Mouse (Mus musculus) forebrain, embryonic 12.5 days (tissue): ENCODE results near the gene Hbb-bh1. TPM values are rescaled to one million over a fixed set of nuclear protein-coding genes. Genes with fewer than 3 reads are reported as not detected.
"Not testable (repeated sequence)": the region's sequence is repeated elsewhere in the genome, so short reads cannot be mapped to it uniquely, and the experiment has no call there.

Experiments
- ATAC-seq: fragments of 200-750 bp; cut with Nextera tagmentation; 2 replicates; pipeline ENCODE4 v1.8.0; 2017; ENCODE audit warnings: moderate TSS enrichment; ENCODE audit not compliant: low FRiP score
- H3K27ac ChIP-seq: fragments of 300-500 bp; sonication (generic); 2 replicates; pipeline ENCODE4 v1.5.1; 2016; ENCODE audit warnings: mild to moderate bottlenecking
- H3K27me3 ChIP-seq: fragments of 300-500 bp; sonication (generic); 2 replicates; pipeline ENCODE4 v1.6.1; 2016; ENCODE audit warnings: mild to moderate bottlenecking
- H3K36me3 ChIP-seq: fragments of 300-500 bp; sonication (generic); replicated peaks from 2 replicates; pipeline ENCODE4 v1.6.1; 2016; ENCODE audit warnings: mild to moderate bottlenecking
- H3K4me1 ChIP-seq: fragments of 300-500 bp; sonication (generic); 2 replicates; pipeline ENCODE4 v1.6.1; 2016
- H3K4me2 ChIP-seq: fragments of 300-500 bp; sonication (generic); 2 replicates; pipeline ENCODE4 v1.6.1; 2016; ENCODE audit warnings: mild to moderate bottlenecking, moderate library complexity
- H3K4me3 ChIP-seq: fragments of 300-500 bp; sonication (generic); replicated peaks from 2 replicates; pipeline ENCODE4 v1.5.1; 2016; ENCODE audit warnings: mild to moderate bottlenecking
- H3K9ac ChIP-seq: fragments of 300-500 bp; sonication (generic); 2 replicates; pipeline ENCODE4 v1.6.1; 2016; ENCODE audit warnings: mild to moderate bottlenecking
- H3K9me3 ChIP-seq: fragments of 300-500 bp; sonication (generic); 2 replicates; pipeline ENCODE4 v1.6.1; 2016
- WGBS: fragments of 180-500 bp; shearing (Covaris S2); methylation state at CpG from one replicate; pipeline ENCODE4 v1.1.7; 2016; 5-methylcytosine and 5-hydroxymethylcytosine counted together
- polyA plus RNA-seq: library from polyadenylated mRNA; unstranded; fragments of >200 nt; fragmentation: Nextera tagmentation; extraction: Ambion mirVana; gene quantifications from 2 replicates; pipeline ENCODE4 v1.2.1, GENCODE M21; 2016

The Hbb-bh1 gene
- polyA plus RNA-seq, 1 experiment from 2014 or later, result 624 TPM

GRCm38 (mm10) chr7:103840268-103840667 is 2.7 kb downstream of the Hbb-bh1 start, which contains the start of gene Hbb-bh2:
Gene Hbb-bh2 (minus strand): TSS chr7:103840520.
- Histone ChIP-seq H3K27me3 (no peaks in the 10 kb centered on the region), H3K4me1 (no peaks in the 10 kb centered on the region), H3K9me3 (no peaks in the 10 kb centered on the region), H3K36me3 (no peaks in the 10 kb centered on the region), H3K27ac (no peak within 1 kb of the TSS), H3K9ac (no peak within 1 kb of the TSS), H3K4me3 (no peak within 1 kb of the TSS), H3K4me2 (no peak within 1 kb of the TSS)
- WGBS, result 75% methylated on average over 3 of the region's 3 CpGs
- ATAC-seq, result no peak

GRCm38 (mm10) chr7:103827808-103828207 is 15.2 kb downstream of the Hbb-bh1 start, which contains the start of gene Hbb-bs:
Gene Hbb-bs (minus strand): TSS chr7:103828096.
- Histone ChIP-seq H3K4me2 (no peak within 1 kb of the TSS), H3K4me1 (no peaks in the 10 kb centered on the region), H3K9me3 (no peaks in the 10 kb centered on the region), H3K4me3 (no peak within 1 kb of the TSS), H3K9ac (no peak within 1 kb of the TSS), H3K27ac (no peak within 1 kb of the TSS), H3K27me3 (no peaks in the 10 kb centered on the region), H3K36me3 (no peaks in the 10 kb centered on the region)
- WGBS, result 84% methylated on average over 4 of the region's 4 CpGs
- no peak for ATAC-seq

GRCm38 (mm10) chr7:103827139-103827538 is 15.8 kb downstream of the Hbb-bh1 start:
- not testable (repeated sequence) for H3K27me3 ChIP-seq, H3K9ac ChIP-seq, H3K4me2 ChIP-seq, H3K4me3 ChIP-seq, H3K4me1 ChIP-seq, H3K27ac ChIP-seq, H3K9me3 ChIP-seq, H3K36me3 ChIP-seq, ATAC-seq
- no CpG with 5 or more reads among the region's 2 CpGs for WGBS

GRCm38 (mm10) chr7:103826255-103826887 is 16.6 kb downstream of the Hbb-bh1 start:
- no peaks in the 10 kb centered on the region for H3K9me3 ChIP-seq
- 64% methylated on average over 3 of the region's 3 CpGs for WGBS
- no peak for ATAC-seq
- H3K27me3 ChIP-seq, result no peaks in the 10 kb centered on the region
- H3K9ac ChIP-seq, result no peak overlapping the region
- H3K36me3 ChIP-seq, result no peaks in the 10 kb centered on the region
- H3K4me1 ChIP-seq, result no peaks in the 10 kb centered on the region
- H3K4me2 ChIP-seq, result no peak overlapping the region
- no peak overlapping the region for H3K27ac ChIP-seq
- H3K4me3 ChIP-seq, result no peak overlapping the region

GRCm38 (mm10) chr7:103825536-103826254 is 17.3 kb downstream of the Hbb-bh1 start:
- Histone ChIP-seq H3K27ac (no peak overlapping the region), H3K27me3 (no peaks in the 10 kb centered on the region), H3K9ac (no peak overlapping the region), H3K36me3 (no peaks in the 10 kb centered on the region), H3K9me3 (no peaks in the 10 kb centered on the region), H3K4me3 (no peak overlapping the region), H3K4me1 (no peaks in the 10 kb centered on the region), H3K4me2 (no peak overlapping the region)
- ATAC-seq, result no peak
- 94% methylated on average over 3 of the region's 3 CpGs for WGBS

- ATAC-seq, result no peak
- no peaks in the 10 kb centered on the region for H3K36me3 ChIP-seq
- 85% methylated on average over 2 of the region's 2 CpGs for WGBS
- H3K27me3 ChIP-seq, result no peaks in the 10 kb centered on the region
- H3K4me3 ChIP-seq, result no peak overlapping the region
- H3K4me1 ChIP-seq, result no peaks in the 10 kb centered on the region
- H3K27ac ChIP-seq, result no peak overlapping the region
- H3K9me3 ChIP-seq, result no peaks in the 10 kb centered on the region
- H3K4me2 ChIP-seq, result no peak overlapping the region
- no peak overlapping the region for H3K9ac ChIP-seq
Observed at GRCm38 (mm10) chr7:103824597-103824996, 18.4 kb downstream of the Hbb-bh1 start.

GRCm38 (mm10) chr7:103815085-103815484 is 27.9 kb downstream of the Hbb-bh1 start:
- H3K4me3 ChIP-seq, H3K4me1 ChIP-seq, H3K9me3 ChIP-seq, H3K27ac ChIP-seq, H3K9ac ChIP-seq, H3K27me3 ChIP-seq, H3K4me2 ChIP-seq, H3K36me3 ChIP-seq, ATAC-seq: not testable (repeated sequence)
- WGBS, result 71% methylated on average over 1 of the region's 2 CpGs

GRCm38 (mm10) chr7:103813766-103814165 is 29.2 kb downstream of the Hbb-bh1 start, which contains the start of gene Hbb-bt:
Gene Hbb-bt (minus strand): TSS chr7:103813996.
- Histone ChIP-seq H3K27me3 (no peaks in the 10 kb centered on the region), H3K4me1 (no peaks in the 10 kb centered on the region), H3K27ac (no peak within 1 kb of the TSS), H3K9ac (no peak within 1 kb of the TSS), H3K4me2 (no peak within 1 kb of the TSS), H3K36me3 (no peaks in the 10 kb centered on the region), H3K4me3 (no peak within 1 kb of the TSS), H3K9me3 (no peaks in the 10 kb centered on the region)
- 84% methylated on average over 3 of the region's 3 CpGs for WGBS
- ATAC-seq, result no peak

GRCm38 (mm10) chr7:103813152-103813551 is 29.8 kb downstream of the Hbb-bh1 start:
- ATAC-seq, H3K27ac ChIP-seq, H3K36me3 ChIP-seq, H3K27me3 ChIP-seq, H3K9me3 ChIP-seq, H3K4me3 ChIP-seq, H3K4me1 ChIP-seq, H3K4me2 ChIP-seq, H3K9ac ChIP-seq: not testable (repeated sequence)
- no CpG with 5 or more reads among the region's 3 CpGs for whole genome bisulfite sequencing

GRCm38 (mm10) chr7:103812174-103812573 is 30.8 kb downstream of the Hbb-bh1 start:
- H3K9me3 ChIP-seq, result no peaks in the 10 kb centered on the region
- no peaks in the 10 kb centered on the region for H3K4me1 ChIP-seq
- H3K27ac ChIP-seq, result no peak overlapping the region
- WGBS, result 65% methylated on average over 1 of the region's 1 CpGs
- H3K9ac ChIP-seq, result no peak overlapping the region
- no peaks in the 10 kb centered on the region for H3K27me3 ChIP-seq
- no peak for ATAC-seq
- no peak overlapping the region for H3K4me2 ChIP-seq
- H3K36me3 ChIP-seq, result no peaks in the 10 kb centered on the region
- no peak overlapping the region for H3K4me3 ChIP-seq

- WGBS, result 69% methylated on average over 1 of the region's 1 CpGs
- no peaks in the 10 kb centered on the region for H3K4me1 ChIP-seq
- H3K4me3 ChIP-seq, result no peak overlapping the region
- no peaks in the 10 kb centered on the region for H3K36me3 ChIP-seq
- H3K9ac ChIP-seq, result no peak overlapping the region
- H3K4me2 ChIP-seq, result no peak overlapping the region
- H3K27ac ChIP-seq, result no peak overlapping the region
- no peaks in the 10 kb centered on the region for H3K27me3 ChIP-seq
- no peak for ATAC-seq
- no peaks in the 10 kb centered on the region for H3K9me3 ChIP-seq
Observed at GRCm38 (mm10) chr7:103811223-103811845, 31.6 kb downstream of the Hbb-bh1 start.

GRCm38 (mm10) chr7:103810746-103811145 is 32.2 kb downstream of the Hbb-bh1 start:
- Histone ChIP-seq H3K4me1 (no peaks in the 10 kb centered on the region), H3K27me3 (no peaks in the 10 kb centered on the region), H3K36me3 (no peaks in the 10 kb centered on the region), H3K9me3 (no peaks in the 10 kb centered on the region), H3K27ac (no peak overlapping the region), H3K4me3 (no peak overlapping the region), H3K4me2 (no peak overlapping the region), H3K9ac (no peak overlapping the region)
- ATAC-seq, result no peak
- WGBS, result 84% methylated on average over 3 of the region's 3 CpGs
